Mouse (Mus musculus) forebrain, postnatal 0 days (tissue): ENCODE data around the gene Ftcd. TPM values are rescaled to one million over a fixed set of nuclear protein-coding genes. Genes with fewer than 3 reads are reported as not detected.

Source experiments
- ATAC-seq: fragments of 200-750 bp; cut with Nextera tagmentation; 2 replicates; pipeline ENCODE4 v1.8.0; 2017; ENCODE audit warnings: mild to moderate bottlenecking, moderate library complexity
- DNase-seq: peaks from one replicate; pipeline ENCODE4 v3.0.0-alpha.2; 2015
- H3K27ac ChIP-seq: fragments of 300-500 bp; sonication (generic); 2 replicates; pipeline ENCODE4 v1.5.1; 2014; ENCODE audit warnings: low read depth, mild to moderate bottlenecking, antibody characterized with exemption, low read length, moderate library complexity, mixed read lengths
- H3K27me3 ChIP-seq: fragments of 300-500 bp; sonication (generic); 2 replicates; pipeline ENCODE4 v1.6.1; 2014; ENCODE audit warnings: mild to moderate bottlenecking, low read length, mixed read lengths; ENCODE audit not compliant: insufficient read depth
- H3K36me3 ChIP-seq: fragments of 300-500 bp; sonication (generic); 2 replicates; pipeline ENCODE4 v1.6.1; 2014; ENCODE audit warnings: mild to moderate bottlenecking, moderate library complexity; ENCODE audit not compliant: insufficient read depth
- H3K4me1 ChIP-seq: fragments of 300-500 bp; sonication (generic); 2 replicates; pipeline ENCODE4 v1.6.1; 2014; ENCODE audit warnings: antibody characterized with exemption; ENCODE audit not compliant: insufficient read depth
- H3K4me2 ChIP-seq: fragments of 300-500 bp; sonication (generic); 2 replicates; pipeline ENCODE4 v1.6.1; 2014; ENCODE audit warnings: low read depth, mild to moderate bottlenecking, moderate library complexity
- H3K4me3 ChIP-seq: fragments of 300-500 bp; sonication (generic); 2 replicates; pipeline ENCODE4 v1.5.1; 2014; ENCODE audit warnings: low read depth, low read length, mixed read lengths
- H3K9ac ChIP-seq: fragments of 300-500 bp; sonication (generic); 2 replicates; pipeline ENCODE4 v1.6.1; 2014; ENCODE audit warnings: mild to moderate bottlenecking
- H3K9me3 ChIP-seq: fragments of 300-500 bp; sonication (generic); 2 replicates; pipeline ENCODE4 v1.6.1; 2016; ENCODE audit warnings: low read length
- CTCF ChIP-seq: sonication (generic); IDR thresholded peaks from 2 replicates; pipeline ENCODE4 v1.5.1; 2016; ENCODE audit warnings: antibody characterized with exemption, control low read depth, low read depth
- WGBS: fragments of 180-500 bp; shearing (Covaris S2); extraction: QIAGEN DNeasy Blood & Tissue Kit; methylation state at CpG from one replicate; pipeline ENCODE4 v1.1.7; 2014; 5-methylcytosine and 5-hydroxymethylcytosine counted together
- polyA plus RNA-seq: library from polyadenylated mRNA; unstranded; fragments of >200 nt; fragmentation: Nextera tagmentation; extraction: Ambion mirVana; gene quantifications from 2 replicates; pipeline ENCODE4 v1.2.1, GENCODE M21; 2015
- total RNA-seq: library from RNA; depleted of rRNA; stranded (reverse); fragments of >200 nt; gene quantifications from 2 replicates; pipeline ENCODE4 v1.2.3, GENCODE M21; 2014

The Ftcd gene
- total and polyA plus RNA-seq, 2 experiments from 2014 or later: 0.05 to 0.17 TPM

- DNase-seq (no peak), ATAC-seq (no peak)
- H3K4me2 ChIP-seq: no peak overlapping the region
- WGBS: 94% methylated on average over 10 of the region's 10 CpGs
- no peaks in the 10 kb centered on the region for H3K27me3 ChIP-seq
- H3K36me3 ChIP-seq: peaks cover 95% of the 10 kb centered on the region
- no peaks in the 10 kb centered on the region for H3K9me3 ChIP-seq
- no peak for TF ChIP-seq CTCF
- no peak overlapping the region for H3K4me3 ChIP-seq
- no peaks in the 10 kb centered on the region for H3K4me1 ChIP-seq
- no peak overlapping the region for H3K9ac ChIP-seq
- no peak overlapping the region for H3K27ac ChIP-seq
These were observed 32.6 kb upstream of the Ftcd start for GRCm38 (mm10) chr10:76542636-76543375.

GRCm38 (mm10) chr10:76546566-76546965 lies 28.9 kb upstream of the Ftcd start:
- TF ChIP-seq CTCF: no peak
- DNase-seq: no peak
- no peak for ATAC-seq
- H3K27ac ChIP-seq: no peak overlapping the region
- no peaks in the 10 kb centered on the region for H3K4me1 ChIP-seq
- no peak overlapping the region for H3K4me3 ChIP-seq
- peaks cover 98% of the 10 kb centered on the region for H3K36me3 ChIP-seq
- no peaks in the 10 kb centered on the region for H3K27me3 ChIP-seq
- WGBS: 93% methylated on average over 8 of the region's 8 CpGs
- H3K4me2 ChIP-seq: no peak overlapping the region
- no peak overlapping the region for H3K9ac ChIP-seq
- no peaks in the 10 kb centered on the region for H3K9me3 ChIP-seq

DNA sequence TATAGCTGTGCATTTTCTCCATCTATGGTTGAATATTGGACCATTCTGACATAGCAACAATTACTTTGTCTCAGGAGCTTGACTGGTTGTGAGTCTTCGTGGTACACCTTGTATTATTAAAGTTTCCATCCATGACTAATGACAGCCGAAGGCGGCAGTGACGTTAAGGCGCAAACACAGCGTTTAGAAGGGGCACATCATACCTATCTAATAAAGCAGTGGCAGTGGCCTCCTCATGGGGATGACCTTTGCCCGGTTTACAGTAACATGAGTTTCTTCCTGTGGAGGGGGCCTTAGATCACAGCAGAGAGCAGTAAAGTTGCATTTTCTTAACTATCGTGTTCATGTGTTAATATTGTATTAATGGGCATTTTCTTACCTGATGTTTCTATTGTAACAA lies 27.2 kb upstream of the Ftcd start:
- DNase-seq: no peak
- Histone ChIP-seq H3K36me3 (peaks cover 99% of the 10 kb centered on the region), H3K27ac (no peak overlapping the region), H3K27me3 (no peaks in the 10 kb centered on the region), H3K9ac (no peak overlapping the region), H3K4me2 (no peak overlapping the region), H3K9me3 (no peaks in the 10 kb centered on the region), H3K4me1 (no peaks in the 10 kb centered on the region), H3K4me3 (no peak overlapping the region)
- 92% methylated on average over 8 of the region's 8 CpGs for WGBS
- no peak for TF ChIP-seq CTCF
- no peak for ATAC-seq

- H3K9me3 ChIP-seq: no peaks in the 10 kb centered on the region
- H3K4me1 ChIP-seq: no peaks in the 10 kb centered on the region
- H3K36me3 ChIP-seq: peaks cover 95% of the 10 kb centered on the region
- no peak overlapping the region for H3K9ac ChIP-seq
- H3K27ac ChIP-seq: no peak overlapping the region
- H3K4me3 ChIP-seq: no peak overlapping the region
- no peaks in the 10 kb centered on the region for H3K27me3 ChIP-seq
- ATAC-seq: peak; percentile 43; the same call in 1 of the 2 replicates
- TF ChIP-seq CTCF: peak; percentile 66
- no peak overlapping the region for H3K4me2 ChIP-seq
- WGBS: 87% methylated on average over 5 of the region's 5 CpGs
- no peak for DNase-seq
These were observed 25.0 kb upstream of the Ftcd start for GRCm38 (mm10) chr10:76550458-76550857.

DNA sequence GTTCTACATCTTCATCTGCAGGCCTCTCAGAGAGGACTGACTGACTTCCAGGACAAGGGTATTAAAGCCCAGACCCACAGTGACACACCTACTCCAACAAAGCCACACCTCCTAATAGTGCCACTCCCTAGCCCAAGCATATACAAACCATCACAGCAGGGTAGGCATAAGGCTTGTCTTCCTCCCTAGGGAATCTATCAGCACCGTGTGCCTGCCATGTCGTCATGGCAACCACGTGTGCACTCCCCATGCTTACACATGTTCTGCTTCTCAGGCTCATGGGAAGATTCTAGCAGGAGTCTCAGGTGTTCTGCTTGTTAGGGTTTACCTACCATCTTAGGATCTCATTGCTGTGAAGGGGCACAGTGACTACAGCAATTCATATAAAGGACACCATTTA lies 23.9 kb upstream of the Ftcd start:
- Histone ChIP-seq H3K4me1 (no peaks in the 10 kb centered on the region), H3K9me3 (no peaks in the 10 kb centered on the region), H3K4me2 (no peak overlapping the region), H3K36me3 (peaks cover 88% of the 10 kb centered on the region), H3K27me3 (no peaks in the 10 kb centered on the region), H3K9ac (no peak overlapping the region), H3K4me3 (no peak overlapping the region), H3K27ac (no peak overlapping the region)
- 66% methylated on average over 3 of the region's 3 CpGs for WGBS
- TF ChIP-seq CTCF: no peak
- DNase-seq (peak; percentile 13), ATAC-seq (no peak)

DNA sequence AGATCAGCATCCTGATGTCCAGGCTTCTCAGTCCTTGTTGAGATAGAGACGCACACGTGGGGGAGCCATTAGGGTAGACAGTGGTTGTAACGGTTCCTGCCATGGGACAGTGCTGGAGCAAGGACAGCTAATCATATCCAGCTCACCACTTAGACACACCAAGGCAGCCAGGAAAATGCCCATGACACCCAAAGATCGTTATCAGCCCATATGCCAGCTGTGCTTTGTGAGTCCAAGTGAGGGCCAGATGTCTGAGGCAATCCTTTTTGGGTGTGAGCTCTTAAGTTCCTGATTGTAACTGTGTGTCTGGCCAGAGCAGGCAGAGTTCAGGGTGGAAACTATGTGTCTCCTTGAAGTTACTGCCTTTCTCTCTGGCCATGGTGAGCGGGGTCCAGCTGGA lies 21.4 kb upstream of the Ftcd start:
- 95% methylated on average over 5 of the region's 5 CpGs for WGBS
- no peaks in the 10 kb centered on the region for H3K4me1 ChIP-seq

GRCm38 (mm10) chr10:76561972-76562371 lies 13.5 kb upstream of the Ftcd start, which contains the start of gene Spatc1l:
Gene Spatc1l, plus strand, starts transcription at chr10:76562272.
- Histone ChIP-seq H3K4me3 (no peak within 1 kb of the TSS), H3K27ac (no peak within 1 kb of the TSS), H3K36me3 (no peaks in the 10 kb centered on the region), H3K27me3 (no peaks in the 10 kb centered on the region), H3K4me2 (no peak within 1 kb of the TSS), H3K9ac (no peak within 1 kb of the TSS), H3K4me1 (no peaks in the 10 kb centered on the region), H3K9me3 (no peaks in the 10 kb centered on the region)
- DNase-seq (no peak), ATAC-seq (no peak)
- WGBS: 90% methylated on average over 10 of the region's 10 CpGs
- TF ChIP-seq CTCF: no peak

More for the DNA sequence above, 21.4 kb upstream of the Ftcd start:
- no peak overlapping the region for H3K4me3 ChIP-seq
- no peaks in the 10 kb centered on the region for H3K9me3 ChIP-seq
- H3K4me2 ChIP-seq: no peak overlapping the region
- H3K27me3 ChIP-seq: no peaks in the 10 kb centered on the region
- DNase-seq (no peak), ATAC-seq (no peak)
- peaks cover 64% of the 10 kb centered on the region for H3K36me3 ChIP-seq
- TF ChIP-seq CTCF: no peak
- H3K9ac ChIP-seq: no peak overlapping the region
- H3K27ac ChIP-seq: no peak overlapping the region
